Mouse (Mus musculus) T-helper 1 cell (primary cell): ENCODE measurements around the gene Cdk14.

Experiments
- in situ Hi-C: fragments of 300-600 bp; cut with MboI, MseI; formaldehyde crosslinking; loops from one replicate; pipeline ENCODE4 v1.15.1; 2025; ENCODE audit warnings: high pct_unique_total_duplicates

Gene Cdk14

GRCm38 (mm10) chr5:5071526-5071925 lies 348.6 kb downstream of the Cdk14 start:
- in situ Hi-C loops, result no loop called here

GRCm38 (mm10) chr5:5064686-5065085 lies 355.4 kb downstream of the Cdk14 start:
- in situ Hi-C loops, result no loop called here

DNA sequence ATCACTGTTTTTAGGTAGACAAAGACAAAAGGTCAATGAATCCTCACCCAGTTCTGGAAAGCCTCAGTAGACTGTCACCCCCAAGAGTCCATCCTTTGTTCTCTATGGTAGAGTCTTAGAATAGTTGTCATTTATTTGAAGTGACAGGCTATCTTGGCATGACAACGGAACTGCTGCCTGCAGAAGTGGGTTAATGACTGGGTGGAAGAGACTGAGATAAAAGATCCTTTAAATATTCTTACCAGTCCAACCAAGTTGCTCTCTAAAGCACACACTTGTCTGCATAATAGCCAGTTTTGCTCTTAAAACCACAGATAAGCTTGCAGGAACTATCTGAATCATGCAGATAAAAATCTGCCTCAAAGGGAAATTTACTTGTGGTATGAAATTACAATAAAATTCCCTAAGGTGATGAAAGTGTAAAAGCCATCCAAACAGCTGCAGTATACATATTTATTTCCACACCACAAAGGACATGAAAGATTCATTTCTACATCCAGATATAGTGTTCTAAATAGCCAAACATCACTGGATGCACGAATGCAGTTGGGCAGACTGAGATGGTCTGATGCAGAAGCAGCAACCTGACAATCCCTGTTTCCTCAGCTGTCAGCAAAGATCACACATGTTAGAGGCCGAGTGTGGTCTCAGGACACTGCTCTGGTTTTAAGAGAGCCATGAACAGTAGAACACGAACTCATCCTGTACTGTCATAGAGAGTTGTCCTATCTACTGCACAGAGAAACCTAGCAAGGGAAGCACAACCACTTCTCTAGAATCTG lies 363.8 kb downstream of the Cdk14 start:
- in situ Hi-C loops, result no loop called here

DNA sequence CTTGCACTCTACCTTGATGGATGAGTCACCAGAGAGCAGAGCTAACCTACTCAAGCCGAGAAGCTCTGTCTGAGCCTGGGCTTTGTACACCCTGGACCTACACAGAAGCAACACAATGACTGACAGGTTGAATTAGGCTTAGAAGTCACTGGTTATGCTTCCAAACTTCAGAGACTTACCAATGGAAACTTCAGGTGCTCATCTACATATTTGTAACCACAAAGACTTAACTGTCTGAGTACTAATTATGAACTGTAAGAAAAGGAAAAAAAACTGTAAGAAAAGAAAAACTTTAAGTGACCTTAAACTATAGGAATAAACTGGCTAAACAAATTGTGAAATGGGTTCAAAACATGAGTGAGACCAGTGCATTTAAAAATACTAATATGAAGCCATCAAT lies 364.6 kb downstream of the Cdk14 start:
- in situ Hi-C loops, result no loop called here

DNA sequence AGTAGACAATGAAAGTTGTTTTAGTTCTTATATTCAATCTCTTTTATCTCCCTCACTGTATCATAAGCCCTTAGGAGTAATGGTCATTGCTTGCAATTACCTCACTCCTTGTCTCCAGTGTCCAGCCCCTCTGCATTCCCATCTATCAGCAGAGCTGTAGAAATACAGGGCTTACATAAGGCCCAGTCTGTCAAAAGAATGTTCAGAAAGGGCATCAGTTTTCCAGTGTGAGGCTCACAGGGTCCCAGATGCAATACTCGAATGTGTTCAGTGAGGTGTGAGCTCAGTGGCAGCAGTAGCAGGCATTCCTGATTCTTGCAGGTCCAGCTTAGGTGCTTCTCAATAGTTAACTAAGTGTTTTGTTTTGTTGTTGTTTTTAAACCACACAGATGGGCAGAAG lies 365.8 kb downstream of the Cdk14 start:
- in situ Hi-C loops, result no loop called here

- in situ Hi-C loops, result no loop called here
Observed at GRCm38 (mm10) chr5:5044326-5044725, 375.8 kb downstream of the Cdk14 start.

DNA sequence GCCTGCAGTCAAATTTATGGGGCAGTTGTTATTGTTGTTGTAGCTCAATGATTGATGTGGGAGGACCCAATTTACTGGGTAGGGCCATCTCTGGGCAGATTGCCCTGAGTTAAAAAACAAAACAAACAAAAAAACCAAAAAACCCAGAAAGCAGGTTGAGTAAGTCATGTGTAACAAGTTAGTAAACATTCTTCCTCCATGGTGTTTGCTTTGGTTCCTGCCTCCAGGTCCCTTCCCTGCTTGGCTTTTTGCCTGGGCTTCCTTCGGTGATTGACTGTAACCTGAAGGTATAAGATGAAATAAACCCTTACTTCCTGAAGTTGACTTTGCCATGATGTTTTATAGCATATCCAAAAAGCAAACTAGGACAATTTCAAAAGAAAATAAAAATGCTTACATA lies 377.4 kb downstream of the Cdk14 start:
- in situ Hi-C loops, result no loop called here

DNA sequence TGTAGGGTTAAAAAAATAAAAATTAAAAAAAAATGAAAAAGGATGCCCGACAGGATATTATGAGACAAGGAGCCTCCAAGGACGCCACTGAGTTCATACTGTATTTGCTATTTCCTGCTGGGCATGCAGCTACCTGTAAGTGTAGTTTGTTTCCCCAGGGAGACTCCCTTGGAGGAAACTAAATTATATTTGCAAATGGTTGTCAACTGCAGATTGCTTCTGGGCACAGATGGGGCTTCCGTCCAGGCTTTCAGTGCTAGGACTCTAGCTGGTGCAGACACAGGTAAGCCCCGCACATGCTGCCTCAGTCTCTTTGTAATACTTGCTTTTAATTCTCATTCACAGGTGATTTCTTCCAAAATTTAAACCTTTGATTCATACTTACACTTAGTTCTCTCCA lies 378.6 kb downstream of the Cdk14 start:
- in situ Hi-C loops, result no loop called here

- in situ Hi-C loops, result no loop called here
Observed at GRCm38 (mm10) chr5:5039700-5040284, 380.3 kb downstream of the Cdk14 start.

DNA sequence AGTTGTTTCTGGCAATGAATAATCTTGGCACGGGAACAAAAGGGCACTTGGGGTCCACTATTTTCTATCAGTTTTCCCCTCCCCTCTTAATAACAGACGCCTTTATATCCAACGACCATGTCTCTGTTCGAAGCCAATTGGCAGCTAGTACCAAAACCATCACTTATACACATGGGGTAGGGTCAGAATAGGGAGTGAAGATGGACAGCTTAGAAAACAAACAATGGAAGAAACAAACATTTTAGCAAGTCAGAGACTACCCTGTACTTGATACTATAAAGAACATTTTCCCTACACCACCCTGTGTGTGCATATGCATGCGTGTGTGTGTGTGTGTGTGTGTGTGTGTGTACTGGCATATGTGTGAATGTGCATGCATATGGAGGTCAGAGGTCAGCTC lies 386.7 kb downstream of the Cdk14 start:
- in situ Hi-C loops, result no loop called here

- in situ Hi-C loops, result no loop called here
Observed at GRCm38 (mm10) chr5:5032847-5033246, 387.3 kb downstream of the Cdk14 start.

DNA sequence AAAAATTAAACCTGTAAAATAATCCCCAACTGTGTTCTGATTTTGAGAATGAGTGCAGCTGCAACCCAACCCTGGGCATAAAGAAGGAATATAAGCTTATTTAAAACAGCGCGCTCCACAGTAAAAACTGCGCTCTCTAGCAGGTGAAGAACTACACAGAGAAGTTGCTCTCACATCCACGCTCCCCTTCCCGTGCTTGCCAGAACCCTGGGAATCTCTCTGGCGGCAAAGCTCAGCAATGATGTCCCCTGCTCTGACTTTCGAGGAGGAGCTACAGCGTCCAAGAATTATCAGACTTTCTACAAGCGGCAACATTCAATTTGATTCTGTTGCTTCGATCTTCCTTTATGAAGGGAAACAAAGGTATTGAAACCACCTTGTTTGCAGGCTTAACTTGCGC lies 387.7 kb downstream of the Cdk14 start:
- in situ Hi-C loops, result no loop called here

DNA sequence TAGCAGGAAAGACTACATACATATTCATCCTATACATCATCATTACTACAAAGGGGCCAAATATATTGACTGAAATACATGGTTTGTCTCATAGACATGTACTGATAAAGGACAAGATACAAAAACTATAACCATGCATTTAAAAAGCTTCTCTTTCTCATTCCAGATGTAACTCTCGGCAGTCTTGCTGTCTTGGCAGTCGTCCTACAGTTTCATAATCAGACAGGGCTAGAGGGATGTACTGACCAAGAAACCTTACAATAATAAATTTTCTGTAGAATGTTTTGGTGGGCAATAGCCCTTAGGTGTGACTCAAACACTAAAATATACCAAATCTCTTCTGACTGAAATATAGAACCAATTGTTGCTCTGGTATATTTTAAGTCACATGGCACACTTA lies 389.7 kb downstream of the Cdk14 start:
- in situ Hi-C loops, result no loop called here

DNA sequence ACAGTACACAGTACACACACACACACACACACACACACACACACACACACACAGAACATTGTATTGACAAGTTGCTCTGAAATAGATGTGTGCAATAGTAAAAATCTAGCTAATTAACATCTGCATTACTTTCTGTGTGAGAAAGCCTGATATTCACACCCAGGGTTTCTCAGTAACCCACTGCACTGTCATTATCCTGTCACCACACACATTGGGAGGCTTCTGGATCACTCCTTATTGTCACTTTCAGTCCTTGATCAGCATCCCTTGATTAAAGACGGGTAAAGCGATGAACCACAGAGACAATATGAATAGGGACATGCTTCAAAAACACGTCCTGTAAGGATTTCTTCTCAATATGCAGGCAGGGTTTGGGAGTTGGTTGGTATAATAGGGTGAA lies 401.2 kb downstream of the Cdk14 start:
- in situ Hi-C loops, result no loop called here

DNA sequence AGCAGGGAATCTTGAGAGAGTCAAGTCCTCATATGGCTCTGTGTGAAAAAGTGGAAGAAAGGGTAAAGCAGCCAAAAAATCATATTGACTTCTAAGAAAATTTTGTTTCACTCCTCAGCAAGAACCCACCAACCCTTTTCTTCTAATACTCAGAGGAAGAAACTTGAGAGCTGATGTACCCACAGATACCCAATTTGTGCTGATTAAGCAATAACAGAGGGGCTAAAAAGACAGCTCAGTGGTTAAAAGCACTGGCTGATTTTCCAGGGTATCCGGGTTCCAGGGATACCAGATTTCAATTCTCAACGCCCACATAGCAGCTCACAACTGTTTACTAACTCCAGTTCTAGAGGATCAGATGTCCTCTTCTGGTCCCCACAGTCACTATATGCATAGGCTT lies 401.9 kb downstream of the Cdk14 start:
- in situ Hi-C loops, result no loop called here

DNA sequence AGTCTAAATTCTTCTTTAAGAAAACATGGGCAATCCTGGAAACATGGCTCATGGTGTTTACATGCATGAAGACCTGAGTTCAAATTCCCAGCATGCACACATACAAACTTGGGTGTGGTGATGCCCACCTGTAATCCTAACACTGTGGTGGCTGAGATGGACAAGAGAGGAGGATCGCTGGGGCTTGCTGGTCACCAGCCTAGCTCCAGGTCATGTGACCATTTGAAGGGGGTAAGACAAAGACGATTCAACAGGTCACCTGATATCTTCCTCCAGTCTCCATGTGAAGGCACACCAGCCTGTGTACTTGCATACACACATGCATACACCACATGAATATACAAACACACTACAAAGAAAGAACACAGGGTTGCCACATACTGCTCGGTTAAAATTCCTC lies 406.3 kb downstream of the Cdk14 start:
- in situ Hi-C loops, result no loop called here

- in situ Hi-C loops, result no loop called here
Observed at GRCm38 (mm10) chr5:5012521-5013346, 407.4 kb downstream of the Cdk14 start.

GRCm38 (mm10) chr5:5008153-5008745 lies 411.9 kb downstream of the Cdk14 start:
- in situ Hi-C loops, result no loop called here

GRCm38 (mm10) chr5:5007489-5008152 lies 412.5 kb downstream of the Cdk14 start:
- in situ Hi-C loops, result no loop called here

GRCm38 (mm10) chr5:5005633-5006032 lies 414.5 kb downstream of the Cdk14 start:
- in situ Hi-C loops, result no loop called here

DNA sequence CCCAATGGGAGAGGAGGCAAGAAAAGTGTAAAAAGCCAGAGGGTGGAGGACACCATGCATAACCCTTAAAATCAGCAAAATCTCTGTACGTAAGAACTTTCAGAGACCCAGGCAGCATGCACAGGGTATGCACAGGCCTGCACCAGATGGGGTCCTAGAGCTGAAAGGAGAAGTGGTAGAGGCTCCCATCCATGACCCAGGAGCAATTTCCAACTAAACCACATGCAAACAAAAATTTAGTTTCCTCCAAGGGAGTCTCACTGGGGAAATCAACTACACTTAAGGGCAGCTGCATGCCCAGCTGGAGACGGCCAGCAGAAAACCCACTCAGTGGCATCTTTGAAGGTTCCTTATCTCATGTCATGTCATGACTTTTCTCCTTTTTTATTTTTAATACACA lies 415.4 kb downstream of the Cdk14 start:
- in situ Hi-C loops, result no loop called here

DNA sequence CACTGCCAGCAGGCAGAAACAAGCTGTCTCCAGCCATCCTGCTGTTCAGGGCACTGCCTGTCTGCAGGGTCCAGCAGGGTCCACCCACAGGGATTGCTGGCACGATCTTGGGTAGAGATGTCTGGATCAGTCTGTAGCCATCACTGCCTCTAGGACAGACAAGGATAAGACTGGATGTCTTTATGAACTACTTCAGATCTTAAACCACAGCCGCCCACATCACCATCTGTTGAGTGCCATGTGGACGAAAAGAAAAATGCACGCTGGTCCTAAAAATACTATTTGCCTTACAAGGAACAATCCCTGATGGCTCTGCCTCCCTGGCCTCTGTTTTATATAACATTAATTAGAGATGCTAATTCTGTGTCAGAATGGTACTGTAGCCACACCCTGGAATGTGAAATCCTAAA lies 426.9 kb downstream of the Cdk14 start:
- in situ Hi-C loops, result no loop called here
